Mouse (Mus musculus): ENCODE measurements around the gene Klf5. TPM values are rescaled to one million over a fixed set of nuclear protein-coding genes. Genes with fewer than 3 reads are reported as not detected.

Klf5 gene
- total RNA-seq (2022) = 10 to 100 TPM; 10.1 to 12.2 (median 11.3) TPM

- DNase-seq (ENCODE audit: low spot score in 2 of 2) = peak; percentile 86 to 88
Measured at GRCm38 (mm10) chr14:99298385-99299021, at the start of gene Klf5. Klf5 (plus strand) TSS chr14:99298691.

GRCm38 (mm10) chr14:99262026-99262425 is 36.5 kb upstream of the Klf5 start:
- no peak for DNase-seq (ENCODE audit: low spot score in 2 of 2)

- no peak for DNase-seq (ENCODE audit: low spot score in 2 of 2)
Measured at GRCm38 (mm10) chr14:99263816-99264215, 34.7 kb upstream of the Klf5 start.

- no peak for DNase-seq (ENCODE audit: low spot score in 2 of 2)
Measured at GRCm38 (mm10) chr14:99265791-99266190, 32.7 kb upstream of the Klf5 start.

- DNase-seq (ENCODE audit: low spot score in 2 of 2) = no peak
Measured at GRCm38 (mm10) chr14:99266749-99267148, 31.7 kb upstream of the Klf5 start.

GRCm38 (mm10) chr14:99274056-99274455 is 24.4 kb upstream of the Klf5 start:
- DNase-seq (ENCODE audit: low spot score in 2 of 2) = no peak

GRCm38 (mm10) chr14:99275827-99276226 is 22.7 kb upstream of the Klf5 start:
- DNase-seq (ENCODE audit: low spot score in 2 of 2) = no peak

- DNase-seq (ENCODE audit: low spot score in 2 of 2) = no peak
Measured at GRCm38 (mm10) chr14:99278312-99278711, 20.2 kb upstream of the Klf5 start.

- no peak for DNase-seq (ENCODE audit: low spot score in 2 of 2)
Measured at GRCm38 (mm10) chr14:99278763-99279486, 19.6 kb upstream of the Klf5 start.

GRCm38 (mm10) chr14:99280399-99280798 is 18.1 kb upstream of the Klf5 start:
- no peak for DNase-seq (ENCODE audit: low spot score in 2 of 2)

- DNase-seq (ENCODE audit: low spot score in 2 of 2) = no peak
Measured at GRCm38 (mm10) chr14:99280825-99281433, 17.6 kb upstream of the Klf5 start.

- DNase-seq (ENCODE audit: low spot score in 2 of 2) = no peak
Measured at GRCm38 (mm10) chr14:99285486-99285885, 13.0 kb upstream of the Klf5 start.

GRCm38 (mm10) chr14:99292176-99292575 is 6.3 kb upstream of the Klf5 start:
- DNase-seq (ENCODE audit: low spot score in 2 of 2) = no peak

GRCm38 (mm10) chr14:99294424-99294823 is 4.1 kb upstream of the Klf5 start:
- DNase-seq (ENCODE audit: low spot score in 2 of 2) = no peak

GRCm38 (mm10) chr14:99295606-99296341 is 2.7 kb upstream of the Klf5 start:
- no peak for DNase-seq (ENCODE audit: low spot score in 2 of 2)

- DNase-seq (ENCODE audit: low spot score in 2 of 2) = peak in 1 of 2 experiments; percentile 38
Measured at GRCm38 (mm10) chr14:99299022-99299481, 561 bp downstream of the Klf5 start.

- peak; percentile 21 to 29 for DNase-seq (ENCODE audit: low spot score in 2 of 2)
Measured at GRCm38 (mm10) chr14:99299701-99300191, 1.3 kb downstream of the Klf5 start.

GRCm38 (mm10) chr14:99301472-99301871 is 3.0 kb downstream of the Klf5 start:
- DNase-seq (ENCODE audit: low spot score in 2 of 2) = no peak

- DNase-seq (ENCODE audit: low spot score in 2 of 2) = no peak
Measured at GRCm38 (mm10) chr14:99304387-99304786, 5.9 kb downstream of the Klf5 start.

- no peak for DNase-seq (ENCODE audit: low spot score in 2 of 2)
Measured at GRCm38 (mm10) chr14:99304997-99305792, 6.7 kb downstream of the Klf5 start.

GRCm38 (mm10) chr14:99306410-99306809 is 7.9 kb downstream of the Klf5 start:
- no peak for DNase-seq (ENCODE audit: low spot score in 2 of 2)
